Mouse (Mus musculus) ES-E14 (cell line): Measurements from ENCODE around the gene Plcb3.

Experiments
- HCFC1 ChIP-seq: IDR thresholded peaks from 2 replicates; pipeline ENCODE4 v1.6.1; 2012; ENCODE audit warnings: low read length, inconsistent platforms, borderline replicate concordance; ENCODE audit not compliant: insufficient read depth
- MAFK ChIP-seq: IDR thresholded peaks from 2 replicates; pipeline ENCODE4 v1.6.1; 2014; ENCODE audit warnings: mild to moderate bottlenecking, low read depth, low read length, inconsistent platforms; ENCODE audit not compliant: insufficient read depth
- ZC3H11A ChIP-seq: IDR thresholded peaks from 2 replicates; pipeline ENCODE4 v1.6.1; 2012; ENCODE audit warnings: low read depth, mild to moderate bottlenecking, inconsistent platforms, low read length, borderline replicate concordance

DNA sequence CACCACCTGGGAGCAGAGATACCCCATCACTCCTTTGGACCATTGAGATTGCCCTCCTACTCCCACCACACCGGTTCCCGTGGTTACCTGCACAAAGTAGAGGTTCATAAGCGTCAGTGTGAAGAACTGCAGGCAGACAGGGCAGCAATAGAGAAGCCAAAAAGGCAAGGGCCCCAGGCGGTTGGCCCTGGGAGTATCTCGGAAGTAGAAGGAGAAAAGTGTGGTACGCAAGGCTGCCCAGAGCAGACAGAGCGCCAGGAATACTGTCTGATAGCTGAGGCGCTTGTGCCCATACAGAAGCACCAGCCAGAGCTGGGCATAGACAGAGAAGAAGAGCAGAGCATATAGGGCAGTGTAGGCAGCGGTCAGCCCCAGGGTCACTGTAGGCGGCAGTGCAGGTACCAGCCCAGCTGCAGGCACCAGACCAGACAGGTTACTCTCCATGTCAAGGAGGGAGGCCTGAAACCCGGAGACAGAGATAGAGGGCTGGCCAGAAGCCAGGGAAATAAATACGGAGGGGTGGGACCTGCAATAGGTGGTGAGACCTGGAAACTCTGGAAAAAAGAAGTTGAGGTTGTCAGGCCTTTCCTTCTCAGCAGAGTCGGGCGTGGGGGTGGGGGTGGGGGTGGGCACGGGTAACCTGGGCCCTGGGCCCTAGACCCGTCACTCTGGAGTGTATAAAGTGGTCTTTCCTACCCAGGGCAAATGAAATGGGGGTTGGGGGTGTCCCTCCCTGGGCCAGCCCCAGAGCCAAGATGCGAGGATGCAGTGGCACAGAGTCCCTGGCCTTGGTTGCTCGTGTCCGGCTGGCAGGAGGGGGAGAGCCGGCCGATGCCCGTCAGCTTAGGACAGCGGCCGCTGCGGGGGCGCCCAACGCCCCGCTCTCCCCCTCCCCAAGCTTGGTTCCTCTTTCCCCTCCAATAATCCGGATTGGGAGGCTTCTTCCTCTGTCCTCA is 35.6 kb downstream of the Plcb3 start:
- TF ChIP-seq HCFC1 (no peak), MAFK (no peak), ZC3H11A (no peak)
